Mouse (Mus musculus): ENCODE results near the gene Rp9.

Gene Rp9

GRCm38 (mm10) chr9:22469643-22470042 is at the start of gene Rp9:
Gene Rp9 (minus strand): TSS chr9:22469743.
- no peak for DNase-seq

DNA sequence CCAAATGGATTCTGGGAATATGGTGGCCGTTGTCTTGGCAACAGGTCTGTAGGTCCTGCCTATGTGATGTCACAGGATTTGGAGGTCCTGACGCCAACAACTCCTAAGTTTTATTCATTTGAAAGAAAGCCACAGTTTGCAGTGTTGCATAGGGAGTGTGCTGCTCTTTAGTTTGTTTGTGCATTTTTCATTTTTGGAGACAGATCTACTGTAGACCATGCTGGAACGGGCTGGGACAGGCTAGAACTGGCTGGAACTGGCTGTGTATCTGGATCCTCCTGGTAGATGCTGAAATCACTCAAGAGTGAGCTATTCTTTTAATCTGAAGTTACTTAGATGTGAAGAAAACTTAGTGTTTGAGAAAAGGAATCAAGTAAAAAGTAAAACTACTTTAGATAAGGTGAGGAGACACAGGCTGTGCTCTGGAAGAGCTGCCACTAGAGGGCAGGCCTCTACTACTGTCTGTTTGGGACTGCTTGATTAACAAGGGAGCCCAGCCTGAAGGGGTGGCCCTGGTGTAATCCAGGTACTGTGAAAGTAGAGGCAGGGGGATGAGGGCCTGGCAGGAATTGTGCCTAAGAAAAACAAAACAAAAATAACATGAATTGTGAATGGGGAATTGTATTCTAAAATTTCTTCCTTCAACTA is 49.0 kb upstream of the Rp9 start:
- peak; percentile 70 for DNase-seq

- no peak for DNase-seq
These were observed 45.5 kb upstream of the Rp9 start for GRCm38 (mm10) chr9:22515076-22515475.

GRCm38 (mm10) chr9:22505574-22505973 is 36.0 kb upstream of the Rp9 start:
- no peak for DNase-seq

- no peak for DNase-seq
These were observed 34.0 kb upstream of the Rp9 start for GRCm38 (mm10) chr9:22503581-22503980.

GRCm38 (mm10) chr9:22502972-22503371 is 33.4 kb upstream of the Rp9 start:
- DNase-seq, result no peak

DNA sequence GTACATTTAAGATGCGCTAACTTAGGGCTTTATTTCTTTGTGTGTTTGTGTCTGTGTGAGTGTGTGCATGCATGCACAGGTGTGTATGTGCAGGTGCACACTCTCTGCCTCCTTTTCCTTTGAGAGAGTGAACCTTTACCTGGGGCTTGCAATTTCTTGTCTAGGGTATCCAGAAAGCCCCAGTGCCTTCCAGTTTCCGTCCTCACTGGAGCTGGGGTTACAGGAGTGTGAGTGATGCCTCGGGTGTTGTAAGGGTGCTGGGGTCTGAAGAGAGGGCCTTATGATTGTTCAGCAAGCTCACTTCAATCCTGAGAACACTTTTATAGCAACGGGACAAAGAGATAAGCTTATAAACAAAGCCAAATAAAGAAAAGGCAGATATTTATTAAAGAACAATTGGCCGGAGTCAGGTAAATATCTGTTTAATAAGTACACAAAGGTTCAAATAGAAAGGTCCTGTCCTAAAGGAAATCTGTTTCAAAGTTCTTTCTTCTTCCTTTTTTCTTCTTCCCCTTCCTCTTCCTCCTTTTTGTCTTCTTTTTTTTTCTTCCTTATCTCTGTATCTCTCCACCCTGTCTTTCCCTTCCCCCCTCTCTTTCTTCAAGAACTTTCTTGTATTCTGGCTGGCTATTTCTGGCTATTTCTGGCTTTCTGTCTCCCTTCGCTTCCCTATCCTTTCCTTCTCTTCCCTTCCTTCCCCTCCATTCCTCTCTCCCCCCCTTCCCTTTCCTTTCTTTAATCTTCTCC is 27.7 kb upstream of the Rp9 start:
- no peak for DNase-seq

GRCm38 (mm10) chr9:22495133-22495532 is 25.6 kb upstream of the Rp9 start:
- no peak for DNase-seq

DNA sequence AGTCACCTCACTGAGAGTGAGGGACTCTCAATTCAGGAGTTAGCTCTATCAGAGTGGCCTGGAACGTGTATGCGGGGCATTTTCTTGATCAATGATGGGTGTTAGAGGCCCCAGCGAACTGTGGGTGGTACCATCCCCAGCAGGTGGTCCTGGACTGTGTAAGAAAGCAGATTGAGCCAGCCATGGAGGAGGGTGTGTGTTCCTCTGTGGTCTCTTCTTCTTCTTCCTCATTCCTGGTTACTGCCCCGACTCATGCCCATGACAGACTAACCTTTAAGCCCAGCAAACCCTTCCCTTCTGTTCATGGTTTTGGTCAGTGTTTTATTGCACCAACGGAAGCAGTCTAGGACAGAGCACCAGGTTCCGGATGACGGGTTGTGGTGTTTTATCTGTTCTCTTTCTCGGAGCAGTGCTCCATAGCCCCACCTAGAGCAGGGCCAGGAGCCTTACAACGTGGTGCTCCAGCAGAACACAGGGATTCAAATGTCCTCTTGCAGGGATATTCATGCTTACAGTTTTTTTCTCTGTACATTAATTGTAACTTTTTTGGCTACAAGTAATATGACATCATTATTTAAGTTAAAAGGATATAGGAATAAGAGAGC is 24.8 kb upstream of the Rp9 start:
- DNase-seq, result no peak

DNA sequence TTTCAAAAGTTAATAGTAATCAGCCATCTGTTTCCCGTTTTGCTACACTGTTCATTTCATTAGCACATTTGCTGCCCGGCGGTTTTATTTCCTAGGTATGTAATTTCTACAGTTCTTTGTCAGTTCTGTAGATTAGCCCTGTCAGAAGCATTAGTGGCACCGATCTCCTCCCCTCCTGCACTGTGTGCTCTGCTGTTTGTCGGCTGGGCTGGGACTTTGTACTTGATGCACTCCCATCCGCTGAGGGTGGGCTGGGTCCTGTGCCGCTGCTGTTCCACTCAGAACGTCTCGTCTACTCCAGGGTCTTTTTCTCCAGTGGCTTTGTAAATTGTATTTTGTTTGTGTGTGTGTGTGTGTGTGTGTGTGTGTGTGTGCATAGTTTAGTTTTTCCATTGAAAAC is 19.4 kb upstream of the Rp9 start:
- no peak for DNase-seq

- DNase-seq, result no peak
These were observed 16.7 kb upstream of the Rp9 start for GRCm38 (mm10) chr9:22486211-22486610.

- DNase-seq, result no peak
These were observed 15.2 kb upstream of the Rp9 start for GRCm38 (mm10) chr9:22484562-22485308.

- DNase-seq, result no peak
These were observed 14.5 kb upstream of the Rp9 start for GRCm38 (mm10) chr9:22483866-22484561.

DNA sequence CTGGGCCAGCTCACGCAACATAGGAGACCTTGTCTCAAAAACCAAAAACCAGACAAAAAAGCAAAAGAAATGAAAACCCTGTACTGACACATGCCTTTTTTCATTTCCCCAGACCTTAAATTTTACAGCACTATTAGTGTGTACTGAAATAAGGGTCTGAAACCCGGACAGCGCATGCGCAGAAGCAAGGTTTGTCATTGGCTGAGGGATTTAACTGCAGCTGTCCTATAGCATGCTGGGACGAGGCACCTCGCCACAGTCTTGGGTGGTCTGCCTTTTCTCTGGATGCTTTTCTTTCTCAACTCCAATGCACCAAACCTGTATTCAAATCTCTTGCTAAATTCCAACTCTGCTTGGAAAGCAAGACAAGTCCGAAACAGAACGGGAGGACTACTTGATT is 9.4 kb upstream of the Rp9 start:
- DNase-seq, result no peak

- DNase-seq, result peak; percentile 22
These were observed 6.7 kb upstream of the Rp9 start for GRCm38 (mm10) chr9:22476265-22476664.

DNA sequence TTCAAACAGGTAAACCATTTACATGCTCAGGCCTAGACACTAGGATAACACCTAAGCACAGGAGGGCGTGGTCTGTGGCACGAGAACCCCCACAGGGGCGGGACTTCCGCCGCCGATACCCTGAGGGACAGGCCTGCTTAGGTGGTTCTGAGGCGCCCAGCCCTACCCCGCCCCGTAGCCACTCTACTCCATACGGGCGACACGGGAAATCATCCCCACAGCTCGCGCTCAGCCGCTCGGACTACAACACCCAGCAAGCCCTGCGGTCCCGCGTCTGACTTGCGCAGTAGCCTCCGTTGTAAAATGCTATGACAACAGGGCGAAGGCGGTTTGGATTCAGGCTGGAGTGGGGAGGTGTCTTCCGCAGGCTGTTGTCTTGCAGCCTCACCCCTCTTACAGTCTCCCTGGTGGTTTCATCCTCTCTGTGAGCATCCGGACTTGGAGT is 5.9 kb upstream of the Rp9 start, which contains the start of gene Bbs9:
TSS of gene Bbs9 (plus strand) at position 292 of the 445 bp plus-strand sequence.
- peak; percentile 93 for DNase-seq

GRCm38 (mm10) chr9:22468899-22469259 is 664 bp downstream of the Rp9 start:
- no peak for DNase-seq

DNA sequence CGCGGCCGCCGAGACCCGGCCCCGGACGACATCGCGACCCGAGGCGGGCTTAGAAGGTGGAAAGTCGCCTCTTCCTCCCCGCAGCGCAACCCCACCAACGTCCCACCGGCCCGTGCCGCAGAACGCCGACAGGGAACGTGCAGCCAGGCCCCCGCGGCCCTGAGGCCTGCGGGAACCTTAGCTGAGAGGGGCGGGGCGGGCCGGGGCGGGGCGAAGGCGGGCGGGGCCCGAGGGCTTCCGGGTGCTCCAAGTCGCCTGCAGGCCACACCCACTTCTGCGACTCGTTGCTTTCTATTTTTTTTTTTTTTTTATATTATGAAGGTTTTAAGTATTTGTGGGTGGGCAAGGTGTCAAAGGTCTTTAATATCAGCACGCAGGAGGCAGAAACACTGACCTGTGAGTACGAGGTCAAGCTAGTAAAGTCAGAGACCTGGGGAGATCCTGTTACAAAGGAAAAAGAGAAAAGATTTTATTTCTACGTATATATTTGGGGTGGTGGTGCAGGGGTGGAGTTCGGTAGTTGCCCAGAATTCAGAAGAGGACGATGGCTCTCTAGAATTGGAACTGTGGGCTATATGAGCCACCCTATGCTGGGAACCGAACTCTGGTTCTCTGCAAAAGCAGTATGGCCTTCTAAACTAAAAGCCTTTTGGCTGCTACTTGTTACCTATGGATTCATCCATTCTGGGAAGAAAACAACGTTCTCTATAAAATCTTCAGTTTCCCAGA is 1.2 kb downstream of the Rp9 start:
- DNase-seq, result peak; percentile 87

- peak; percentile 62 for DNase-seq
These were observed 2.0 kb downstream of the Rp9 start for GRCm38 (mm10) chr9:22467371-22468169.

DNA sequence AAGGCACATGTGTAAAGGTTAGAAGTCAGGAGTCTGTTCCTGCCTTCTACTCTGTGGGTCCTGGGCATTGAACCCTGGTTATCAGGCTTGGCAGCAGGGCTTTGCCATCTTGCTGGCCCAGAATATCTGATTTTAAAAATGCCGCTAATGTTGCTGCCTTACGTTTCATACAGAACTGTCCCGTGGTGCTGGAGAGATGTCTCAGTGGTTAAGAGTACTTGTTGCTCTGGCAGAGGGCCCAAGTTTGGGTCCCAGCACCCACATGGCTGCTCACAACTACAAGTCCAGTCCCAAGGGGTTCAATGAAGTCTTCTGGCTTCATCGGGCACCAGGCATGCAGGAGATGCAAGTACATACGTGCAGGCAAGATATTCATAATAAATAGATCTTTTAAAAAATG is 3.3 kb downstream of the Rp9 start:
- DNase-seq, result no peak

GRCm38 (mm10) chr9:22461946-22462345 is 7.6 kb downstream of the Rp9 start:
- no peak for DNase-seq

Measured in thymus, postnatal 4 days (tissue).